Mouse (Mus musculus): ENCODE data around the gene Rora. TPM values are rescaled to one million over a fixed set of nuclear protein-coding genes. Genes with fewer than 3 reads are reported as not detected.

The Rora gene
- polyA plus RNA-seq, 1 experiment from 2014 or later: 12.6 TPM

GRCm38 (mm10) chr9:69398453-69398850 is 744.9 kb downstream of the Rora start:
- H3K9ac ChIP-seq: peak overlapping the region; percentile 89

GRCm38 (mm10) chr9:69404671-69405070 is 751.1 kb downstream of the Rora start:
- Histone ChIP-seq H3K4me2 (no peak overlapping the region), H3K4me3 (no peak overlapping the region), H3K4me1 (no peaks in the 10 kb centered on the region), H3K27ac (no peak overlapping the region), H3K9ac (no peak overlapping the region), H3K27me3 (no peaks in the 10 kb centered on the region), H3K36me3 (ENCODE audit: poor library complexity, severe bottlenecking) (peaks cover 3% of the 10 kb centered on the region; the same call in 1 of the 2 replicates), H3K9me3 (replicated peaks) (no peaks in the 10 kb centered on the region)
- no peak for ATAC-seq
- WGBS: 62% methylated on average over 6 of the region's 6 CpGs

More at GRCm38 (mm10) chr9:69398453-69398850, 744.9 kb downstream of the Rora start:
- Histone ChIP-seq H3K27me3 (no peaks in the 10 kb centered on the region), H3K4me1 (peaks cover 9% of the 10 kb centered on the region), H3K4me2 (peak overlapping the region; percentile 87), H3K36me3 (ENCODE audit: poor library complexity, severe bottlenecking) (no peaks in the 10 kb centered on the region), H3K27ac (peak overlapping the region; percentile 93; the same call in 1 of the 2 replicates), H3K4me3 (peak overlapping the region; percentile 75), H3K9me3 (replicated peaks) (no peaks in the 10 kb centered on the region)
- WGBS: 18% methylated on average over 10 of the region's 10 CpGs
- ATAC-seq: no peak

GRCm38 (mm10) chr9:69419476-69419875 is 765.9 kb downstream of the Rora start:
- Histone ChIP-seq H3K4me2 (no peak overlapping the region), H3K36me3 (ENCODE audit: poor library complexity, severe bottlenecking) (peaks cover 51% of the 10 kb centered on the region), H3K4me1 (no peaks in the 10 kb centered on the region), H3K27ac (no peak overlapping the region), H3K27me3 (no peaks in the 10 kb centered on the region), H3K9ac (no peak overlapping the region), H3K9me3 (replicated peaks) (no peaks in the 10 kb centered on the region), H3K4me3 (no peak overlapping the region)
- WGBS: 81% methylated on average over 1 of the region's 1 CpGs
- ATAC-seq: no peak

GRCm38 (mm10) chr9:69430531-69430930 is 776.9 kb downstream of the Rora start:
- Histone ChIP-seq H3K4me1 (peaks cover 13% of the 10 kb centered on the region), H3K4me2 (no peak overlapping the region), H3K9ac (no peak overlapping the region), H3K36me3 (ENCODE audit: poor library complexity, severe bottlenecking) (peaks cover 38% of the 10 kb centered on the region), H3K4me3 (no peak overlapping the region), H3K27me3 (no peaks in the 10 kb centered on the region), H3K27ac (no peak overlapping the region), H3K9me3 (replicated peaks) (no peaks in the 10 kb centered on the region)
- WGBS: 81% methylated on average over 3 of the region's 3 CpGs
- no peak for ATAC-seq

- Histone ChIP-seq H3K4me2 (no peak overlapping the region), H3K36me3 (ENCODE audit: poor library complexity, severe bottlenecking) (peaks cover 27% of the 10 kb centered on the region), H3K27me3 (no peaks in the 10 kb centered on the region), H3K9me3 (replicated peaks) (no peaks in the 10 kb centered on the region), H3K9ac (no peak overlapping the region), H3K27ac (peak overlapping the region; percentile 4; the same call in 1 of the 2 replicates), H3K4me1 (peaks cover 13% of the 10 kb centered on the region), H3K4me3 (no peak overlapping the region)
- ATAC-seq: no peak
- 20% methylated on average over 6 of the region's 6 CpGs for WGBS
Measured at GRCm38 (mm10) chr9:69431863-69432555, 778.4 kb downstream of the Rora start.

- WGBS: 92% methylated on average over 10 of the region's 10 CpGs
Measured at GRCm38 (mm10) chr9:69435194-69435593, 781.6 kb downstream of the Rora start.

GRCm38 (mm10) chr9:69435662-69436061 is 782.1 kb downstream of the Rora start:
- Histone ChIP-seq H3K27ac (no peak overlapping the region), H3K4me1 (peaks cover 13% of the 10 kb centered on the region), H3K9me3 (replicated peaks) (no peaks in the 10 kb centered on the region), H3K36me3 (ENCODE audit: poor library complexity, severe bottlenecking) (peaks cover 4% of the 10 kb centered on the region; the same call in 1 of the 2 replicates), H3K4me2 (no peak overlapping the region), H3K27me3 (no peaks in the 10 kb centered on the region), H3K4me3 (no peak overlapping the region), H3K9ac (no peak overlapping the region)
- ATAC-seq: no peak

More at GRCm38 (mm10) chr9:69435194-69435593, 781.6 kb downstream of the Rora start:
- no peak overlapping the region for H3K9ac ChIP-seq
- H3K27me3 ChIP-seq: no peaks in the 10 kb centered on the region
- H3K4me1 ChIP-seq: peaks cover 13% of the 10 kb centered on the region
- no peak overlapping the region for H3K27ac ChIP-seq
- no peak for ATAC-seq
- no peaks in the 10 kb centered on the region for H3K9me3 ChIP-seq (replicated peaks)
- H3K4me3 ChIP-seq: no peak overlapping the region
- peaks cover 4% of the 10 kb centered on the region; the same call in 1 of the 2 replicates for H3K36me3 ChIP-seq (ENCODE audit: poor library complexity, severe bottlenecking)
- H3K4me2 ChIP-seq: no peak overlapping the region
